Mouse (Mus musculus) megakaryocyte, embryonic 14.5 days (primary cell): ENCODE results near the gene Golga5.

Experiments
- FLI1 ChIP-seq: IDR thresholded peaks from 2 replicates; pipeline ENCODE4 v1.6.1; 2012; ENCODE audit warnings: low read length, inconsistent platforms, mixed read lengths
- GATA1 ChIP-seq: IDR thresholded peaks from 3 replicates; pipeline ENCODE4 v1.6.1; 2012; ENCODE audit warnings: mixed read lengths, low read length, inconsistent platforms, borderline replicate concordance

DNA sequence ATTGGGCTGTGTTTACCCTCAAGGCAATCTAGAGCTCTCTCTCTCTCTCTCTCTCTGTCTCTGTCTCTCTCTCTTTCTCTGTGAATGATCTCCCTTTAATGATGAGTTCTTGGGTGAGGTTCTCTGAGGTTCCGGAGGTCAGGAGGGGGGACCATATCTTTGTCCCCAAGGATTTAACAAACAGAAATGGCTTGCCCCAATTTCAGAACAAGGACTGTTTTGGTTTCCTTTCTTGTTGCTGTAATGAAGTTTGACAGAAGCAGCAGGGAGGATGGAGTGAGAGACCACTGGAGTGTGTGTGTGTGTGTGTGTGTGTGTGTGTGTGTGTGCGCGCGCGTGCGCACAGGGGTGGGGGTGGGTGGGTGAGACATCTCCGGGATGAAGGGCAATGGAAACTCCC is 72.2 kb downstream of the Golga5 start:
- TF ChIP-seq GATA1, result no peak
- TF ChIP-seq FLI1, result no peak
